Mouse (Mus musculus): ENCODE measurements around the gene Large1.

DNA sequence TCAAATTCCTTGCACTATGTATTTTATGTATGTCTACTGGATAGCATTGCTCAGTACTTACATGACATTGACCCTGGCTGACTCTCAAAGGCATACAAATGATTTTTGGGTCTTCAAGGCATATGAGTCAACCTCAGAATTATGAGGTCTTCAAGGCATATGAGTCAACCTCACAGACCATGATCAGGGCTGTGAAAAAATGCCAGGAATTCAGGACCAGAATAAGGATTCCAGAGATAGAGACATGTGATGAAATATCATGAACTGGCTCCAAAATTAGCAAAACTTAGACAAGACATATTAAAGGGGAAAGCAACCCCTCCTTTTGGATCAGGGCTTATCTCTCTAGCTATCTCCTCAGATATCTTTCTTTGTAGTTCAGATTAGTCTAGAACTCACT is 43.3 kb downstream of the Large1 start:
- no peak for TF ChIP-seq CTCF (conservative IDR thresholded peaks at IDR 0.05; ENCODE audit: insufficient read depth, insufficient read length, low read depth, low read length)
- TF ChIP-seq POLR2A (IDR thresholded peaks at IDR 0.05; ENCODE audit: low read depth, low read length), result no peak

Data from kidney, adult 2 months (tissue).